Mouse (Mus musculus) adrenal gland, postnatal 36 days (tissue): ENCODE results near the gene Slc16a14. TPM values are rescaled to one million over a fixed set of nuclear protein-coding genes. Genes with fewer than 3 reads are reported as not detected.

Experiments used
- DNase-seq, 2 experiments: peaks; one replicate each; pipeline ENCODE4 v3.0.0; 2021; ENCODE audit warnings: mixed read lengths in 1 of 2
- total RNA-seq, 2 experiments: library from RNA; stranded (reverse); gene quantifications; 2 replicates each; pipeline ENCODE4 v1.2.3; 2021

Gene Slc16a14
- total RNA-seq, 2 experiments from 2014 or later: 3.6 to 4.1 TPM

- DNase-seq: no peak
Observed at GRCm38 (mm10) chr1:84866231-84866630, 68.7 kb downstream of the Slc16a14 start.

- no peak for DNase-seq
Observed at GRCm38 (mm10) chr1:84864645-84865044, 70.3 kb downstream of the Slc16a14 start.

GRCm38 (mm10) chr1:84861255-84861630 lies 73.7 kb downstream of the Slc16a14 start:
- DNase-seq: no peak

GRCm38 (mm10) chr1:84860360-84861254 lies 74.3 kb downstream of the Slc16a14 start:
- DNase-seq: no peak

- DNase-seq: no peak
Observed at GRCm38 (mm10) chr1:84859597-84859996, 75.3 kb downstream of the Slc16a14 start.

Other genes starting within 250 kb of the Slc16a14 start
- 1 to 10 TPM; 2.3 to 2.8 TPM for gene Dner, start 238.9 kb downstream of the Slc16a14 start, total RNA-seq
- gene Fbxo36, start 95.3 kb downstream of the Slc16a14 start, total RNA-seq: 10 to 100 TPM; 12.3 to 16.5 TPM
- gene Trip12, start 94.6 kb downstream of the Slc16a14 start, total RNA-seq: 100 to 1,000 TPM; 248 to 249 TPM
- gene Gm10553, start 165.0 kb upstream of the Slc16a14 start, total RNA-seq: not detected
- under 1 TPM in 1 of 2 experiments, not detected in 1; 0.95 TPM for gene A530032D15Rik, start 174.7 kb upstream of the Slc16a14 start, total RNA-seq